Mouse (Mus musculus): ENCODE data around the gene Tm2d3. TPM values are rescaled to one million over a fixed set of nuclear protein-coding genes. Genes with fewer than 3 reads are reported as not detected.

The Tm2d3 gene
- polyA plus RNA-seq, 1 experiment = 45.8 TPM

DNA sequence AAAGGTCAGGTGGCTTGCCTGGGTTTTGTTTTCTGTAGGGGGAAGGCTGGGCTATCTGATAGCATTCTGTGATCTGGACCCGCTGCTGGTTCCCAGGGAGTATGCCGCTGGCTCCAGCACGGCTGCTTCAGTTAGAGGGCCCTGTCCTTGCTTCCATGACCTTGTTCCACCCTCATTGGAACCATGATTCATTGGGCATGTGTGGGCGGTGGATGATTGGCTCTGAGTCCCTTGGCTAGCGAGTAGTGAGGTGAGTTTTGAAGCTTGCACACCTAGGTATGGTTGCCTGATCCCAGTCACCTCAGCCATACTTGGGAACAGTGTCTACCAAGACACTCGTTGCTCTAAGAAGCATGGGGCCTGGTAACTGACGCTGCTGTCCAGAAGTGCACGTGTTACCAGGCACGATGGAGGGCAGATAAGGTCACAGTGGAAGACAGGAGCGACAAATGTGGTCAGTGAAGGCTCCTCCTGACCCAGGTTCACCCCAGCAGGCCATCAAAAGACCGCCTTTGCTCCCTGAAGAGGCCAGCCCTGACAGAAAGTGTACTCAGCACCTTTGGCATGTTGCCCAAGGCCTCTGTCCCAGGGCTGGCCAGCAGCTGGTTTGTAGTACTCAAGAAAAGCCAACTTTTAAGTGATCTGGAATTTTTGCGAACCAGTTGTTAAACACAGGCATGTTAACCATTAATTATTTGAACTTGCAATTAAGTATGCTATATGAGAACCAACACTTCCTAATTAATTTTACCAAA, 46.5 kb downstream of the Tm2d3 start:
- no peaks in the 10 kb centered on the region for H3K27me3 ChIP-seq (ENCODE audit: control insufficient read depth, insufficient read depth, low read length)
- H3K36me3 ChIP-seq (ENCODE audit: control insufficient read depth, insufficient read depth, low read length) = no peaks in the 10 kb centered on the region
- H3K27ac ChIP-seq (ENCODE audit: control insufficient read depth, insufficient read depth, low read depth, low read length) = no peak overlapping the region
- no peaks in the 10 kb centered on the region; the same call in 1 of the 2 replicates for H3K4me1 ChIP-seq (ENCODE audit: control insufficient read depth, insufficient read depth, low read length)
- no peak for TF ChIP-seq POLR2A (IDR thresholded peaks at IDR 0.05; ENCODE audit: control insufficient read depth, low read depth, low read length)
- TF ChIP-seq CTCF (IDR thresholded peaks at IDR 0.05; ENCODE audit: control insufficient read depth, insufficient read depth, insufficient replicate concordance, low read depth, low read length) = no peak
- no peak overlapping the region for H3K4me3 ChIP-seq (ENCODE audit: control insufficient read depth, low read depth, low read length)

DNA sequence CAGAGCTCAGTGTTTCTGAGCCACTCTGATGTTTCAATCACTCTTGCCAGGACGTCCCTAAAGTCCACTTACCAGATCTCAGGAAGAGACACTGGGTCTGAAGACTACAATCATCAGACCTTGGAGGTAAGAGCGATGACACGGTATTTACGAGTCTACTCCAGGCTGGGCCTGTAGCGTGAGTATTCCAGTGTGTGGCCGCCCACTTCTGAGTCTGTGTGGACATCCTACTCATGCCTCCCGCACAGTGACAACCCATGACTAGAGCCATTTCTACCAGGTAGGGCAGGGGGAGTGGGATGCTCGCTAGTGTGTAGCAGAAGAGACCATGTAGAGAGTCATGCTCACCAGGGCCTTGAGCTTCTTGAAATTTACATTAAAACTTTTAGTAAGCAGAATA, 51.9 kb downstream of the Tm2d3 start:
- H3K4me3 ChIP-seq (ENCODE audit: control insufficient read depth, low read depth, low read length) = no peak overlapping the region
- H3K27ac ChIP-seq (ENCODE audit: control insufficient read depth, insufficient read depth, low read depth, low read length) = no peak overlapping the region
- H3K4me1 ChIP-seq (ENCODE audit: control insufficient read depth, insufficient read depth, low read length) = no peaks in the 10 kb centered on the region
- no peaks in the 10 kb centered on the region for H3K27me3 ChIP-seq (ENCODE audit: control insufficient read depth, insufficient read depth, low read length)
- no peaks in the 10 kb centered on the region for H3K36me3 ChIP-seq (ENCODE audit: control insufficient read depth, insufficient read depth, low read length)
- no peak for TF ChIP-seq CTCF (IDR thresholded peaks at IDR 0.05; ENCODE audit: control insufficient read depth, insufficient read depth, insufficient replicate concordance, low read depth, low read length)
- no peak for TF ChIP-seq POLR2A (IDR thresholded peaks at IDR 0.05; ENCODE audit: control insufficient read depth, low read depth, low read length)

DNA sequence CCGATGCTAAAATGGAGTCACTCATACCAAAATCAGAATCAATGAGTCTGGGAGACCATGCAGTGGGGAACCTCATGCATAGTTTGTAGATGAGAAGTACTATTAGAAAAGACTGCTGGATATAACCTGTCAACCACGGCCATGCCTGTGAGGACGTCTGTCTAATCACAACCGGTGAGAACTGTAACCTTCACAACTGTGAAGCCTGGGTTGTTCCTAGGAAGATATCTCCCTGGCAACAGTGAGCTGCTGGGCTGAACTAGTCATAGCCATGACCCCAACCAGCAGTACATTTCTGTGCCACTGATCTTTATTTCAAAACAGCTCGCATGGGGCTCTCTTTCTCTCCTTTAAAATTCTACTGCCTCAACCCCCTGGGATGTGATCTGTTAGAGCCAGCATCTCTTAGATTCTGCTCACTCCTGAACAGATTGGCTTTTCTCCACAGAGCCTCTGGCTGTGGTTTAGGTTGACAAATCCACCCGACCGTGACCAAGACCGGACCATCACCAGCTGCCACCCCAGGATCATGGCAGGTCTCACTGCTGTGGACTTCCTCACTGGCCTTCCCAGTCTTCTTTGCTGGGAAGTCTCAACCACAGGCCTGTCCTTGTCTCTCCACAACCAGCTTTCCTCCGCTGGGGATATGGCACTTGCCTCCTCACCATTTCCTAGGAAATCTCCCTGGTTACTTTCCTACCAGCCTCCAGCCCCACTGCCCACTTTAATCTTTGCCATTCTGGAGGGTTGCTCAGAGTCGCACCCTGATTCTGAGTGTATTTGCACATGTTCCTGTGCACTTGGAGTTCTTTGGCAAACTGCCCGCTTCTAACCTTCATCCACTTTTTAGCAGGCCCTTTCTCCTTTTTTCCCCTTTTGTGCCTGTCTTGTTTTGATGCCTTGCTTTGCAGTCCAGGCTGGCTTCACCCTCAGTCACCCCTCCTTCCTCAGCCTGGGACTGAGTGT, 57.3 kb downstream of the Tm2d3 start:
- Histone ChIP-seq H3K4me3 (ENCODE audit: control insufficient read depth, low read depth, low read length) (no peak overlapping the region), H3K4me1 (ENCODE audit: control insufficient read depth, insufficient read depth, low read length) (no peaks in the 10 kb centered on the region), H3K27ac (ENCODE audit: control insufficient read depth, insufficient read depth, low read depth, low read length) (no peak overlapping the region), H3K36me3 (ENCODE audit: control insufficient read depth, insufficient read depth, low read length) (no peaks in the 10 kb centered on the region), H3K27me3 (ENCODE audit: control insufficient read depth, insufficient read depth, low read length) (no peaks in the 10 kb centered on the region)
- no peak for TF ChIP-seq CTCF (IDR thresholded peaks at IDR 0.05; ENCODE audit: control insufficient read depth, insufficient read depth, insufficient replicate concordance, low read depth, low read length)
- no peak for TF ChIP-seq POLR2A (IDR thresholded peaks at IDR 0.05; ENCODE audit: control insufficient read depth, low read depth, low read length)

Other genes starting within 250 kb of the Tm2d3 start
- gene Tjp1, start 163.4 kb upstream of the Tm2d3 start, polyA plus RNA-seq (2012; rRNA removed) = 24.9 and 29.3 TPM in 2 replicates
- gene Tarsl2, start 46.3 kb upstream of the Tm2d3 start, polyA plus RNA-seq (2012; rRNA removed) = 4.3 and 5.0 TPM in 2 replicates
- 4.6 TPM in 2 replicates for gene Pcsk6, start 170.6 kb downstream of the Tm2d3 start, polyA plus RNA-seq (2012; rRNA removed)

Data from testis, adult 2 months (tissue).